Mouse (Mus musculus) lung, postnatal 0 days (tissue): ENCODE results near the gene Usp6nl.

Source experiments
- CTCF ChIP-seq: IDR thresholded peaks from 2 replicates; pipeline ENCODE4 v1.5.1; 2016; ENCODE audit warnings: antibody characterized with exemption, mild to moderate bottlenecking
- EP300 ChIP-seq: IDR thresholded peaks from 2 replicates; pipeline ENCODE4 v1.6.1; 2016; ENCODE audit warnings: antibody characterized with exemption, mild to moderate bottlenecking, control low read depth

- TF ChIP-seq EP300 (no peak), CTCF (no peak)
Measured at GRCm38 (mm10) chr2:6487566-6488488, 165.4 kb downstream of the Usp6nl start.
